Mouse (Mus musculus) thymus, adult 2 months (tissue): Measurements from ENCODE around the gene Casz1. TPM values are rescaled to one million over a fixed set of nuclear protein-coding genes. Genes with fewer than 3 reads are reported as not detected.

ENCODE experiments used
- DNase-seq: peaks from one replicate; pipeline ENCODE4 v3.0.0; 2021
- H3K27ac ChIP-seq: fragments of 200-500 bp; 2 replicates; pipeline ENCODE4 v1.5.1; 2012; ENCODE audit warnings: low read length, control low read depth; ENCODE audit not compliant: control insufficient read depth, insufficient read depth
- H3K27me3 ChIP-seq: fragments of 200-500 bp; 2 replicates; pipeline ENCODE4 v1.6.1; 2012; ENCODE audit warnings: mild to moderate bottlenecking, low read length, moderate library complexity, mixed read lengths; ENCODE audit not compliant: control insufficient read depth, insufficient read depth
- H3K36me3 ChIP-seq: fragments of 200-500 bp; 2 replicates; pipeline ENCODE4 v1.6.1; 2012; ENCODE audit warnings: mild to moderate bottlenecking, low read length, moderate library complexity; ENCODE audit not compliant: control insufficient read depth, insufficient read depth
- H3K4me1 ChIP-seq: fragments of 200-500 bp; replicated peaks from 2 replicates; pipeline ENCODE4 v1.6.1; 2012; ENCODE audit warnings: low read length; ENCODE audit not compliant: control insufficient read depth, insufficient read depth
- H3K4me3 ChIP-seq: fragments of 200-500 bp; 2 replicates; pipeline ENCODE4 v1.5.1; 2012; ENCODE audit warnings: mild to moderate bottlenecking, low read length, control low read depth, moderate library complexity; ENCODE audit not compliant: control insufficient read depth, insufficient read depth
- CTCF ChIP-seq: fragments of 200-500 bp; IDR thresholded peaks from 2 replicates; pipeline ENCODE4 v1.5.1; 2012; ENCODE audit warnings: mild to moderate bottlenecking, control low read depth, low read length, moderate library complexity, borderline replicate concordance; ENCODE audit not compliant: control insufficient read depth, poor library complexity, insufficient read depth; ENCODE audit errors: extremely low read depth
- POLR2A ChIP-seq: fragments of 200-500 bp; IDR thresholded peaks from 2 replicates; pipeline ENCODE4 v1.6.1; 2012; ENCODE audit warnings: mild to moderate bottlenecking, low read length, control low read depth, moderate library complexity; ENCODE audit not compliant: control insufficient read depth, poor library complexity, insufficient read depth; ENCODE audit errors: extremely low read depth
- WGBS: fragments of 180-500 bp; shearing (Covaris S2); methylation state at CpG from one replicate; pipeline ENCODE4 v1.1.7; 2018; 5-methylcytosine and 5-hydroxymethylcytosine counted together
- polyA plus RNA-seq: library from polyadenylated mRNA; depleted of rRNA; stranded (reverse); fragments of >200 nt; gene quantifications from 2 replicates; pipeline ENCODE4 v1.2.3, GENCODE M21; 2012

Gene Casz1
- polyA plus RNA-seq, 1 experiment, result 5.8 TPM

DNA sequence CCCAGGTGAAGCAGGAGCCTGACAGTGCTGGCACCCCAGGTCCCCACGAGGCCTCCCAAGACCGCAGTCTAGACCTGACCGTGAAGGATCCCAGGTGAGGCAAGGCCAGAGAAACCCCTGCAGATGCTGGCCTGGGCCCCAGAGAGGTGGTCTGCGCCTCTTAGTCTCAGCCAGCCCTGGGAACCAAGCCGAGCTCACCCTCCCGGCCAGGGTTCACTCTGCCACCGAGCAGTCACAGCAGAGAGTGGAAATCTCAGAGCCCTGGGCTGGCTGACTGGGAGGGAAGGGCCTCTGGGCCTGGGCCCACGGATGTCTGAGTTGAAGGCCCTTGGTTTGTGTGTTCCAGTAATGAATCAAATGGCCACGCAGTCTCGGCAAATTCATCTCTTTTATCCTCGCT lies 137.1 kb downstream of the Casz1 start:
- 40% methylated on average over 11 of the region's 11 CpGs for WGBS
- TF ChIP-seq CTCF (0 out of 2 replicates have a peak, but pooled peaks have one; percentile 25), POLR2A (no peak)
- H3K27ac ChIP-seq, result no peak overlapping the region
- no peak overlapping the region for H3K4me3 ChIP-seq
- H3K36me3 ChIP-seq, result no peaks in the 10 kb centered on the region
- no peaks in the 10 kb centered on the region; the same call in 1 of the 2 replicates for H3K27me3 ChIP-seq
- DNase-seq, result no peak
- H3K4me1 ChIP-seq, result peaks cover 4% of the 10 kb centered on the region; the same call in 1 of the 2 replicates

DNA sequence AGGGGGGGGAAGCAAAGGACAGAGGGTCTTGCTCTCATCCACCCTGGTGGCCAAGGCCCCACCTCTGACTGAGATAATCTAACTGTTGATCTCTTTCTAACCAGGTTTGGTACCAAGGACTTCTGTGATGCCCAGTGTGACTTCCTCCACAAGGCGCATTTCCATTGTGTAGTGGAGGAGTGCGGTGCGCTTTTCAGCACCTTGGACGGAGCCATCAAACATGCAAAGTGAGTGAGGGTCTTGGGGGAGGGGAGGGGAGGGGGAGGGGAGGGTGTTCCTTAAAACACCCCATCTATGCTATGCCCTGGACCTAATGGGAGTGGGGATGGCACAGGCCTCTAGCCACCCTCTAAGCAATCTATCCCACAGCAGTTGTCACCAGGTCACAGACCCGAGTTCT lies 138.9 kb downstream of the Casz1 start:
- H3K27ac ChIP-seq, result no peak overlapping the region
- TF ChIP-seq POLR2A (no peak), CTCF (no peak)
- DNase-seq, result no peak
- no peaks in the 10 kb centered on the region for H3K36me3 ChIP-seq
- H3K27me3 ChIP-seq, result no peaks in the 10 kb centered on the region; the same call in 1 of the 2 replicates
- 95% methylated on average over 5 of the region's 5 CpGs for WGBS
- no peak overlapping the region for H3K4me3 ChIP-seq
- peaks cover 4% of the 10 kb centered on the region; the same call in 1 of the 2 replicates for H3K4me1 ChIP-seq

DNA sequence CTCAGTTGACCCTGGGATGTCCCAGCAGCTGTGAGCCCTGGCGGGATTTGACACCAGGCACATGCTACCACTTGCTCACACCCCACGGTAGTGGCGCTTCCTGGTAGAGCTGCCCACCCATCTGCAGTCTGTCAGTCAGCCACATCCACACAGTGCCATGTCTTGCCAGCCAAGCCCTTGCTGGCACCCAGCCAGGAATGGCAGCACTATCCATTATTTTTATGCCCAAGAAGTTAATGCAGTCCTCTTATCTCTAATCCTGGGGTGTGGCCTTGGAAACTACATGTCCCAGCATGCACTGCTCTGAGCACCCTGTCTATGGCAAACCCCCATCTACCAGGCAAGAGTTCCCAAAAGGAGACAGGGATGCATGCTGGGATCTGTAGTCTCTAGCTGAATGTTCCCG lies 141.2 kb downstream of the Casz1 start:
- no peak for DNase-seq
- TF ChIP-seq POLR2A (no peak), CTCF (no peak)
- Histone ChIP-seq H3K36me3 (no peaks in the 10 kb centered on the region), H3K4me1 (peaks cover 4% of the 10 kb centered on the region; the same call in 1 of the 2 replicates), H3K27ac (no peak overlapping the region), H3K27me3 (no peaks in the 10 kb centered on the region; the same call in 1 of the 2 replicates), H3K4me3 (no peak overlapping the region)
- WGBS, result 95% methylated on average over 4 of the region's 4 CpGs

DNA sequence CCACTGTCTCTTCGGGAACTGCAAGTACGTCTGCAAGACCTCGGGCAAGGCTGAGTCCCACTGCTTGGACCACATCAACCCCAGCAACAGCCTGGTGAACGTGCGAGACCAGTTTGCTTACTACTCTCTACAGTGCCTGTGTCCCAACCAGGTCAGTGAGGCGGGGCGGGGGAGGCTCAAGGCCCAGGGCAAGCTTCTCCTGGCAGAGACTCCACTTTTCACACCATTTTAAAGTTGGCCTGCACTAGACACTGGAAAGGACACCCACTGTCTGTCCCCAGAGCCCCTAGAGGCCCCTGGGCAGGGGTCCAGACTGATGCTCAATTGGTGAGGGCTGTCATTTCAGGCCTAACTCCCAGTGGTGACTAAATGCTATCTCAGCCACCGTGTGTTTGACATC lies 141.8 kb downstream of the Casz1 start:
- 95% methylated on average over 8 of the region's 8 CpGs for WGBS

DNA sequence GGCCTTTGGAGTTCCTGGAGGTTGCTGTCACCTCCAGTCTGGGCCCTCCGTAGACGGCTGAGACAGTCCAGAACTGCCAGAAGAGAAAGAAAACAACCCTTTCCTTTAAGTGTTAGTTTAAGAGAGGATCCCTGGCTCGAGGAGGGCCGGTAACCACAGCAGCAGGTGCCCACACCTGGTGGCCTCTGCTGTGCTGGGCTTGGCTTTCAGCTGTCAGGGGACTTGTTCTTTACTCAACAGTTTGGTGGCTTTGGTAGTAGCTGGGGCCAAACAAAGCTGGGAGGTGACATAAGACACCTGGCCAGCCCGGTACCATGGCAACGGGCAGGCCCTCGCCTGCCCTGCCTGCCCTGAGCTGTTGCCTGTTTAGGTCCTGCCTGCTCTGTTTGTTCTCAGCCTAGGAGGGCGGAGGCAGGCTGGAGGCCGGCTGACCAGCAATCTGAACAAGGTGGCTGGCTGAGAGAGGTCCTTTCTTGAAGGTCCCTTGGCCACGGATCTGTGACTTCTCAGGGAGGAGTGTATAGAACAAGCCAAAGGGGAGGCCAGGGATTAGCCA lies 143.7 kb downstream of the Casz1 start:
- Histone ChIP-seq H3K27ac (no peak overlapping the region), H3K4me3 (no peak overlapping the region), H3K4me1 (no peaks in the 10 kb centered on the region), H3K36me3 (no peaks in the 10 kb centered on the region), H3K27me3 (no peaks in the 10 kb centered on the region)
- 89% methylated on average over 10 of the region's 10 CpGs for WGBS
- TF ChIP-seq POLR2A (no peak), CTCF (no peak)
- DNase-seq, result no peak

More for the DNA sequence above, 141.8 kb downstream of the Casz1 start:
- TF ChIP-seq POLR2A (no peak), CTCF (no peak)
- peaks cover 3% of the 10 kb centered on the region; the same call in 1 of the 2 replicates for H3K4me1 ChIP-seq
- H3K27me3 ChIP-seq, result no peaks in the 10 kb centered on the region; the same call in 1 of the 2 replicates
- H3K36me3 ChIP-seq, result no peaks in the 10 kb centered on the region
- no peak overlapping the region for H3K4me3 ChIP-seq
- no peak for DNase-seq
- no peak overlapping the region for H3K27ac ChIP-seq

DNA sequence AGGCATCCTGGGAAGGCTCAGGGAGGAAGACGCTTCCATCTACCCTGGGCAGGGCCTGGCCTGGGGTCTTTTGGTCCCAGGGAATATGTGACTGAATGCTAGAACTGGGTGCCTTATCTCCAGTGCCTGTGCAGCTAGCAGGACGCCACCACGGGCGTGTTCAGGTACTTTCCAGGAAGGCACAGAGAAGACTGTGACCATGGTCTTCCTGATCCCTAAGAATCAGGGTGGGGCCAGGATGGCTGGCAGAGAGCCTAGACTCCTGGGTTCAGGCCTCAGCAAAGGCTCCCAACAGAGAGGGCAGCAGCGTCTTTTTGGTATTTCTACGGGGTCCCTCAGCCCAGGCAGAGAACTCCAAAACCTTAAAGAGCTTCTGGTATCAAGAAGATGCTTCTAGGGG lies 146.3 kb downstream of the Casz1 start:
- Histone ChIP-seq H3K4me3 (no peak overlapping the region), H3K4me1 (no peaks in the 10 kb centered on the region), H3K36me3 (no peaks in the 10 kb centered on the region), H3K27ac (no peak overlapping the region), H3K27me3 (no peaks in the 10 kb centered on the region)
- WGBS, result 94% methylated on average over 6 of the region's 6 CpGs
- TF ChIP-seq CTCF, result no peak
- TF ChIP-seq POLR2A, result no peak
- no peak for DNase-seq

DNA sequence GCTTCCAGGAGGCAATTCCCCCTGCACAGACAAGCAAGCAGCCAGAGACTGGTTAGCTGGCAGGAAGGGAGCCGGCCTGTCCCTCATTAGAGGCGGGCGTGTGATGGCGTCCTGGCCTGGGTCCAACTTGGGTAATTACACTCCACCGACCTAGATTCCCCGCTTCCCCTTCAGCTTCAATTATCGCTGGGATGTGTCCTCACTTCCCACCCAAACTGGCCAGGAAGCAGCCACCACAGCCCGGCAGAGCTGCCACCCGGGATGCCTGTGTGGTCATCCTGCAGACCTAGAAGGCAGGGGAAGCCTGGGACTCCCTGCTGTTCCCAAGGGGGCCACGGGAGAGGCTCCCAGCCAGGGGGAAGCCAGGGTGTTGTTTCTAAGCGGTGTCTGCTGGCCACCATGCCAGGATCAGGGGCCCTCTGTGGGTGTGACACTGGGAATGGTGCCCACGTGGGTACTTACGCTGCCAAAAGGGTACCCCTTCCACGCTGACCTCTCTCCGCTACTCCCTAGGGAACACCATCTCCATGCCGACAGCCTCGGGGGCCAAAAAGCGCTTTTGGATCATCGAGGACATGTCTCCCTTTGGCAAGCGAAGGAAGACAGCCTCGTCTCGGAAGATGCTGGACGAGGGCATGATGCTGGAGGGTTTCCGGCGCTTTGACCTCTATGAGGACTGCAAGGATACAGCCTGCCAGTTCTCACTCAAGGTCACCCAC lies 146.9 kb downstream of the Casz1 start:
- no peak for TF ChIP-seq CTCF
- no peak for TF ChIP-seq POLR2A
- H3K27ac ChIP-seq, result no peak overlapping the region
- H3K36me3 ChIP-seq, result no peaks in the 10 kb centered on the region
- H3K4me3 ChIP-seq, result no peak overlapping the region
- H3K27me3 ChIP-seq, result no peaks in the 10 kb centered on the region
- no peak for DNase-seq
- 89% methylated on average over 25 of the region's 25 CpGs for WGBS
- no peaks in the 10 kb centered on the region for H3K4me1 ChIP-seq
